Comparison of ENCODE assay signal across 8 mouse cellular contexts in the genomic region with DNA sequence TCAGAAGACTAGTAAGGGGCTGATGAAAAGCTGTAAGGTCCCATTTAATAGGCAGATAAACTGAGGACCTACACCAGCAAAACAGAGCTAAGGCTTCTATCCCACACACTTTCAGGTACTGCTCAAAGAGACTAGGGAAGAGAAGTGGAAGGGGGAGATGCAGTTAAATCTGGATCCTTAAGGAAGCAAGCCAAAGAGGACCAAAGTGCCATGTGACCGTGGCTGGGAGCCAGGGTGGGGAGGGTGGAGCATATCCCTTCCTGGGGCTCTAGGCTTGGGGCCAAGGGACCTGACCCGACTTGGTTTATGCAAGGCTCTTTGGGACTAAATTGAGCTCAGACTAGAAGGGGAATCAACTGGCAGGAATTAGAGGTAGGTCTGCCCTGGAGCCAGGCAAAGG. TPM values are rescaled to one million over a fixed set of nuclear protein-coding genes. Genes with fewer than 3 reads are reported as not detected.
DNase-seq lines count a peak whose midpoint lies in the region; ATAC-seq and TF ChIP-seq lines count a peak whose summit lies in the region.

No protein-coding gene starts in this region.

- H3K9ac ChIP-seq in lung, postnatal 0 days (replicated peaks; ENCODE audit: low read depth): 0 out of 2 replicates have a peak overlapping the region, but pooled peaks have one; percentile 70

- TF ChIP-seq CTCF in lung, postnatal 0 days (IDR thresholded peaks at IDR 0.05): no peak

- peak overlapping the region; percentile 74; the same call in 1 of the 2 replicates for H3K4me3 ChIP-seq in heart, embryonic 10.5 days
- H3K4me3 ChIP-seq in lung, postnatal 0 days (ENCODE audit: low read depth, low read length): 0 out of 2 replicates have a peak overlapping the region, but pooled peaks have one; percentile 60

- WGBS in heart, embryonic 10.5 days: 62% methylated on average over 2 of the region's 2 CpGs
- 3% methylated on average over 2 of the region's 2 CpGs for WGBS in lung, postnatal 0 days

- peak overlapping the region; percentile 91; the same call in 1 of the 2 replicates for H3K27ac ChIP-seq in heart, embryonic 10.5 days
- H3K27ac ChIP-seq in lung, postnatal 0 days (ENCODE audit: low read length): peak overlapping the region; percentile 70

- DNase-seq in left cerebral cortex, postnatal 4 days: peak; percentile 73
- DNase-seq in left cerebral cortex, postnatal 25 days (ENCODE audit: low spot score in 2 of 2): no peak
- peak; percentile 40 to 60 for DNase-seq in cerebellum, postnatal 36 days
- DNase-seq in heart, embryonic 10.5 days (ENCODE audit: low spot score): no peak
- peak; percentile 95 for DNase-seq in kidney, adult 8-10 months
- peak; percentile 81 for DNase-seq in lung, postnatal 0 days (ENCODE audit: low spot score)
- DNase-seq in testis, postnatal 10 days (ENCODE audit: low spot score): peak; percentile 78
- no peak for DNase-seq in layer of hippocampus, postnatal 25 days (ENCODE audit: extremely low spot score in 1 of 2, low spot score in 1 of 2)

- intact Hi-C loops in left cerebral cortex, postnatal 4 days (cut with DNase I): no loop called here
- intact Hi-C loops in left cerebral cortex, postnatal 25 days (cut with DNase I): no loop called here

- no peak for TF ChIP-seq EP300 in lung, postnatal 0 days (IDR thresholded peaks at IDR 0.05)

- no peaks in the 10 kb centered on the region for H3K27me3 ChIP-seq in heart, embryonic 10.5 days (ENCODE audit: insufficient read depth, poor library complexity, severe bottlenecking)
- H3K27me3 ChIP-seq in lung, postnatal 0 days (replicated peaks; ENCODE audit: insufficient read depth, low read length): no peaks in the 10 kb centered on the region

- peaks cover 33% of the 10 kb centered on the region for H3K4me1 ChIP-seq in heart, embryonic 10.5 days
- peaks cover 20% of the 10 kb centered on the region; the same call in 1 of the 2 replicates for H3K4me1 ChIP-seq in lung, postnatal 0 days (ENCODE audit: insufficient read depth, low read depth, low read length)

- H3K4me2 ChIP-seq in lung, postnatal 0 days (replicated peaks; ENCODE audit: low read depth, low read length): peak overlapping the region; percentile 87

- peak; percentile 81 for ATAC-seq in lung, postnatal 0 days

- H3K36me3 ChIP-seq in heart, embryonic 10.5 days: peaks cover 16% of the 10 kb centered on the region
- H3K36me3 ChIP-seq in lung, postnatal 0 days (ENCODE audit: insufficient read depth, low read length): no peaks in the 10 kb centered on the region

- H3K9me3 ChIP-seq in heart, embryonic 10.5 days: no peaks in the 10 kb centered on the region
- no peaks in the 10 kb centered on the region for H3K9me3 ChIP-seq in lung, postnatal 0 days (ENCODE audit: low read length)

RNA-seq across cellular contexts. Expression of a gene that starts 0.5 kb away (rescaled TPM):
- total RNA-seq in left cerebral cortex, postnatal 4 days (2021): 100 to 1,000 TPM in 1 of 2 experiments, 10 to 100 TPM in 1; 94.4 to 104 TPM
- 100 to 1,000 TPM; 109 to 126 TPM for total RNA-seq in left cerebral cortex, postnatal 25 days (2021)
- polyA plus RNA-seq in heart, embryonic 10.5 days (2016; fragmentation: Nextera tagmentation; extraction: Ambion mirVana): 82.7 and 89.2 TPM in 2 replicates
- polyA plus RNA-seq in lung, postnatal 0 days (2015; fragmentation: Nextera tagmentation; extraction: Ambion mirVana): 110 and 129 TPM in 2 replicates
- total RNA-seq in layer of hippocampus, postnatal 25 days (2021): 10 to 100 TPM; 46.7 to 51.6 TPM

RNA-seq across cellular contexts. Expression of a gene that starts 17.5 kb away (rescaled TPM):
- 1 to 10 TPM; 8.8 to 9.4 TPM for total RNA-seq in left cerebral cortex, postnatal 4 days (2021)
- total RNA-seq in left cerebral cortex, postnatal 25 days (2021): 1 to 10 TPM; 6.0 to 6.1 TPM
- 13.6 and 15.9 TPM in 2 replicates for polyA plus RNA-seq in heart, embryonic 10.5 days (2016; fragmentation: Nextera tagmentation; extraction: Ambion mirVana)
- 11.7 and 12.4 TPM in 2 replicates for polyA plus RNA-seq in lung, postnatal 0 days (2015; fragmentation: Nextera tagmentation; extraction: Ambion mirVana)
- 1 to 10 TPM; 7.8 to 8.2 TPM for total RNA-seq in layer of hippocampus, postnatal 25 days (2021)

RNA-seq across cellular contexts. Expression of a gene that starts 33.4 kb away (rescaled TPM):
- 10 to 100 TPM; 64.4 to 68.2 TPM for total RNA-seq in left cerebral cortex, postnatal 4 days (2021)
- total RNA-seq in left cerebral cortex, postnatal 25 days (2021): 10 to 100 TPM; 48.3 to 51.5 TPM
- polyA plus RNA-seq in heart, embryonic 10.5 days (2016; fragmentation: Nextera tagmentation; extraction: Ambion mirVana): 46.7 TPM in 2 replicates
- 33.2 and 36.7 TPM in 2 replicates for polyA plus RNA-seq in lung, postnatal 0 days (2015; fragmentation: Nextera tagmentation; extraction: Ambion mirVana)
- total RNA-seq in layer of hippocampus, postnatal 25 days (2021): 10 to 100 TPM; 50.1 to 53.2 TPM

RNA-seq across cellular contexts. Expression of a gene that starts 33.6 kb away (rescaled TPM):
- 100 to 1,000 TPM; 288 to 299 TPM for total RNA-seq in left cerebral cortex, postnatal 4 days (2021)
- 100 to 1,000 TPM; 259 to 284 TPM for total RNA-seq in left cerebral cortex, postnatal 25 days (2021)
- 330 and 356 TPM in 2 replicates for polyA plus RNA-seq in heart, embryonic 10.5 days (2016; fragmentation: Nextera tagmentation; extraction: Ambion mirVana)
- 349 and 358 TPM in 2 replicates for polyA plus RNA-seq in lung, postnatal 0 days (2015; fragmentation: Nextera tagmentation; extraction: Ambion mirVana)
- total RNA-seq in layer of hippocampus, postnatal 25 days (2021): 100 to 1,000 TPM; 320 to 364 TPM

RNA-seq across cellular contexts. Expression of a gene that starts 37.4 kb away (rescaled TPM):
- total RNA-seq in left cerebral cortex, postnatal 4 days (2021): 10 to 100 TPM; 32.8 TPM
- 10 to 100 TPM; 29.2 to 29.6 TPM for total RNA-seq in left cerebral cortex, postnatal 25 days (2021)
- polyA plus RNA-seq in heart, embryonic 10.5 days (2016; fragmentation: Nextera tagmentation; extraction: Ambion mirVana): 15.0 and 17.7 TPM in 2 replicates
- polyA plus RNA-seq in lung, postnatal 0 days (2015; fragmentation: Nextera tagmentation; extraction: Ambion mirVana): 8.2 and 9.2 TPM in 2 replicates
- total RNA-seq in layer of hippocampus, postnatal 25 days (2021): 10 to 100 TPM; 32.2 to 35.1 TPM

Comparison
In these comparisons a context has a peak if more than half of its experiments do, and no peak if none do; other contexts are left out.
1. DNase-seq: peak in left cerebral cortex, postnatal 4 days (single experiment), cerebellum, postnatal 36 days (2 of 2), kidney, adult 8-10 months (2 of 2), lung, postnatal 0 days (single experiment) and testis, postnatal 10 days (single experiment); none in left cerebral cortex, postnatal 25 days (0 of 2), heart, embryonic 10.5 days (single experiment) and layer of hippocampus, postnatal 25 days (0 of 2).